Mouse (Mus musculus) ovary, adult 18-20 months (tissue): ENCODE data around the gene Gm10310.
"Not testable (repeated sequence)": the region's sequence is repeated elsewhere in the genome, so short reads cannot be mapped to it uniquely, and the experiment has no call there.

Experiments
- DNase-seq: peaks from one replicate; pipeline ENCODE4 v3.0.0; 2022; ENCODE audit warnings: low spot score, mixed read lengths

Gene Gm10310

DNA sequence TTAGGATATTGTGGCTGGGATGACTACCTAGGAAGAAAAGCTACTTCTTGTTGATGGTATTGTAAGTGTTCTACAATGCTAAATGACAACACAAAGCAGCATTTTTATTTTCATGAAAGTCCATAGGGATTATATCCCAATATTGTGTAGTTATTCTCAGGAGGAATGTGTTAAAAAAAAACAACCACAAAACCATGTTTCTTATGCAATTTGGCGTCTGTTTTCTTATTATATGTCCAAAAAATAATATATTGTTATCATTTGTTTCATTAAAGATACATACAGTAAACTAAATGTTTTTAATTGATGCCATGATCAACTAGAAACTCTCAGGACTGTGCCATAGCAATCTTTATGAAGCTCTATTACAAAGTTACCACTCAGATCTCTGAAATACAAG, at the start of gene Gm10310:
Gm10310 (minus strand) TSS at position 101 of the 400 bp plus-strand sequence.
- not testable (repeated sequence) for DNase-seq

DNA sequence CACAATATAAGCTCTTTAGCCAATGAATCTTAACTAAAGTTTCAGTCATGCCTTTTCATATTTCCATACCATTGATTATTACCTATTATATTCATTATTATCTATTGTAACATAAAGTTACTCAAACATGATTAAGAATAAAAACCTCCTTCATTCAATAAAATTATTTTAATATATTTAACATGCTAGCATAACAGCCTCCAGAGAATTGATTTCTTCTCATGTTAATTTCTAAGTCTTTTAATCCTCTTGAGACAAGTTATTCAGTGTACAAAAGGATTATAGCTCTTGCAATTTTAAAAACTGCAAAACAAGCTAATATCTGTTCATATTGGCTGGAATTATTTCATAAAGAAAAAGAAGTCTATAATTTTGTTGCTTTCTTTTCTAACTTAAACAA, 45.2 kb upstream of the Gm10310 start, which contains the start of gene Olfr821:
Olfr821 (plus strand) TSS at position 301 of the 400 bp plus-strand sequence.
- DNase-seq: no peak

DNA sequence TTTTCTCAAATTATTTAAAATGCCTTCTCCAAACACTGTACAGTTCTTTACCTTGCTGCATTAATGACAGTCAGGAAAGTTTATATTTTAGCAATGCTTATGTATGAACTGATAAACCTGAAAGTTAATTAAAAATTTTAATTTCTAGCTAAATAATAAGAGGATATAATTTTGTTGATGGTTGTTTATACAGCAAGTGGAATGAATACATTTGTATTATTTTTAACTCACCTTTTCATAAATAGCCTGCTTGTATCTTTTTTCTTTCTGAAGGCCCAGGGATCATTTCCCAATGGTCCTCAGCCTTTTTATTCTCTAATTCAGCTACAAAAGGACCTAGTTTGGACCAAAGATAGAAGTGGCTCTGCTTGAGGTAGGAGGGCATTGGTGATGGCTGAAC, 27.5 kb upstream of the Gm10310 start, which contains the start of gene Olfr820:
Olfr820 (plus strand) TSS at position 301 of the 400 bp plus-strand sequence.
- DNase-seq: no peak

DNA sequence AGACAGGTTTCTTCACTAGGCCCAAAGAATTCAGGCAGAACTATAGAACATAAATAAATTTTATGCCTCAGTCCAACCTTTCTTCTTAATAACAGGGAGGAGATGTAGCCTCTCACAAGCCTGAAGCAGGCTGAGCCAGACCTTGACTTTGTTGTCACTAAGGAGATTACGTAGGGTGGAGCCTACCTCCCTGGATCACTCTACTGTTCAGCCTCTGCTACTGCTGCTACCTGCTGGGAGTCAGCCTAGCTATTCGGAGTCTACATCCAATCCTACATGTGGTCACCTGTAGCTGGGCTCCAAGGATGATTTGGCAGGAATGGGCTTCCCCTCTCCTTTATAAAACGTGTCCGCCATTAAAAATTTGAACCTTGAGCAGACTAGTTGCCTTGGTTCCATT, 20.5 kb upstream of the Gm10310 start:
- not testable (repeated sequence) for DNase-seq

DNA sequence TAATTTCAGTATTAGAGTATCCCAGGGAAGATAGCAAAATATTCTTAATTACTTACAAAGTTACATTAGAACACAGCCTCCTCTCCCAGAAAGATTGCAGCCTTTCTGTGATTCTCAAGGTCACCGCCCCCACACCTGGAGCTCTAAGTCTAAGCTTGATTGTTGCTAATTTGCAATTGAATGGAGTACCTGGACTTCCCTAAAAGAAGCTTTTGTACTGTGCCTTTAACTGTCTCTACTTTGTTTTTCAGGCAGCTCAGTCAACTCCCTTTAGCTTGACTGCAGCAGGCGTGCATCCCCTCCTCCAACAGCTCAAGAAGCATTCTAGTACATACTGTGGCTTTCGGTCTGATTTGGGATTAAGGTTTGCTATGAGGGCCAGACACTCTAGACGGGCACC, 19.2 kb upstream of the Gm10310 start:
- DNase-seq: not testable (repeated sequence)

DNA sequence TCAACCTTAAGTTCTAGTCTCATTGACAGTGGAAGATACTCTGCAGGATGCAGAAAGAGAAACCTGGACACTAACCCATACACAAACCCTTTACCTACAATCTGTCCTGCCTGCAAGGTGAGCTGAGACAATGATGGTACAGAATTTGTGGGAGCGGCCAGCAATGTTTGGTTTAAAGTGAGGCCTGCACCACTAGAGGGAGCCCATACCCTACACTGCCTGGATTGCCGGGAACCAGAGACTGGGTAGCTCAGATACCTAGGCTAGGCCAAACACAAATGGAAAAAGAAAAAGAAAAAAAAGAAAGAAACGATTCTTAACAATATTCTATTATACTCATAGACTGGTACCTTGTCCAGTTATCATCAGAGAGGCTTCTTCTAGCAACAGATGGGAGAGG, 3.0 kb downstream of the Gm10310 start:
- not testable (repeated sequence) for DNase-seq

DNA sequence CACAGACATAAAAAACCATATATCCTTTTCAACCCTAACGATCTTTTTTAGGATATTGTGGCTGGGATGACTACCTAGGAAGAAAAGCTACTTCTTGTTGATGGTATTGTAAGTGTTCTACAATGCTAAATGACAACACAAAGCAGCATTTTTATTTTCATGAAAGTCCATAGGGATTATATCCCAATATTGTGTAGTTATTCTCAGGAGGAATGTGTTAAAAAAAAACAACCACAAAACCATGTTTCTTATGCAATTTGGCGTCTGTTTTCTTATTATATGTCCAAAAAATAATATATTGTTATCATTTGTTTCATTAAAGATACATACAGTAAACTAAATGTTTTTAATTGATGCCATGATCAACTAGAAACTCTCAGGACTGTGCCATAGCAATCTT, 8.8 kb downstream of the Gm10310 start, which contains the start of gene Olfr247:
Olfr247 (minus strand) TSS at position 101 of the 400 bp plus-strand sequence.
- not testable (repeated sequence) for DNase-seq

DNA sequence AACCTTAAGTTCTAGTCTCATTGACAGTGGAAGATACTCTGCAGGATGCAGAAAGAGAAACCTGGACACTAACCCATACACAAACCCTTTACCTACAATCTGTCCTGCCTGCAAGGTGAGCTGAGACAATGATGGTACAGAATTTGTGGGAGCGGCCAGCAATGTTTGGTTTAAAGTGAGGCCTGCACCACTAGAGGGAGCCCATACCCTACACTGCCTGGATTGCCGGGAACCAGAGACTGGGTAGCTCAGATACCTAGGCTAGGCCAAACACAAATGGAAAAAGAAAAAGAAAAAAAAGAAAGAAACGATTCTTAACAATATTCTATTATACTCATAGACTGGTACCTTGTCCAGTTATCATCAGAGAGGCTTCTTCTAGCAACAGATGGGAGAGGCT, 11.9 kb downstream of the Gm10310 start:
- not testable (repeated sequence) for DNase-seq

DNA sequence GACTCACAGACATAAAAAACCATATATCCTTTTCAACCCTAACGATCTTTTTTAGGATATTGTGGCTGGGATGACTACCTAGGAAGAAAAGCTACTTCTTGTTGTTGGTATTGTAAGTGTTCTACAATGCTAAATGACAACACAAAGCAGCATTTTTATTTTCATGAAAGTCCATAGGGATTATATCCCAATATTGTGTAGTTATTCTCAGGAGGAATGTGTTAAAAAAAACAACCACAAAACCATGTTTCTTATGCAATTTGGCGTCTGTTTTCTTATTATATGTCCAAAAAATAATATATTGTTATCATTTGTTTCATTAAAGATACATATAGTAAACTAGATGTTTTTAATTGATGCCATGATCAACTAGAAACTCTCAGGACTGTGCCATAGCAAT, 17.7 kb downstream of the Gm10310 start, which contains the start of gene Olfr819:
Olfr819 (minus strand) TSS at position 101 of the 400 bp plus-strand sequence.
- DNase-seq: not testable (repeated sequence)

DNA sequence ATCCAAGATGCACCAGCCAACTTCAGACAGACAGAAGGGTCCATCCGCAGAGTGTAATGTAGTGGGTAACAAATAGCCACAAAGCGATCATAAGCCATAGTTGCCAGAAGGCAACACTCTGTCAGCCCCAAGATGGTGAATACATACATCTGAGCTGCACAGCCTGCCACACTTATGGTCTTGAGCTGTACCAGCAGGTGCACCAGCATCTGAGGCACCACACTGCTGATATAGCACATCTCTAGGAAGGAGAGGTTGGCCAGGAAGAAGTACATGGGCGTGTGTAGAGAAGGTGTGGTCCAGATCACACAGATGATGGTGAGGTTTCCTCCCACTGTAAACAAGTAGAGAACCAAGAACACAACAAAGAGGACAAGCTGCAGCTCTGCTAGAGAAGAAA, 18.6 kb downstream of the Gm10310 start:
- not testable (repeated sequence) for DNase-seq

DNA sequence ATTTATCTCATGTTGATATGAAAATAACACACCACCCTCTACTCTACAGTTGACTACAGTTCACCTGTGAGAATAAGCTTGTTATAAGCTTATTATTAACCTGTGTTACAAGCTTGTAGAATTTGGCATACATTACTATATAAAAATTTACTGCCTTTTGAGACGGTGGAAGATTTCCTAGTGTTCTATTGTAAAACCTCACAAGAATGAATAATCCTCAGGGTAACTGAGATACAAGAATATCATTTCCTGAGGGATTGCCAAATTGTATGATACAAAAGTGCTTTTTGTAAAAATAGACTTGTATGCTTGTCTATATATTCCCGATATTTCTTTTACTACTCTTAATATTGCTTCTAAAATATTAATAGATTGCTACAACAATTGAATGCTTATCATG, 35.9 kb downstream of the Gm10310 start, which contains the start of gene Olfr818:
Olfr818 (minus strand) TSS at position 101 of the 400 bp plus-strand sequence.
- DNase-seq: no peak
